Mouse (Mus musculus) large intestine, adult 2 months (tissue): ENCODE data around the gene Rgs3. TPM values are rescaled to one million over a fixed set of nuclear protein-coding genes. Genes with fewer than 3 reads are reported as not detected.

ENCODE experiments used
- DNase-seq: peaks from one replicate; pipeline ENCODE4 v3.0.0-alpha.2; 2012; ENCODE audit warnings: low read depth, low spot score
- WGBS: fragments of 180-500 bp; shearing (Covaris S2); methylation state at CpG from one replicate; pipeline ENCODE4 v1.1.7; 2018; 5-methylcytosine and 5-hydroxymethylcytosine counted together
- polyA plus RNA-seq: library from polyadenylated mRNA; depleted of rRNA; stranded (reverse); fragments of >200 nt; gene quantifications from 2 replicates; pipeline ENCODE4 v1.2.3, GENCODE M21; 2012; rRNA removed

The Rgs3 gene
- polyA plus RNA-seq, 1 experiment = 43.0 TPM

DNA sequence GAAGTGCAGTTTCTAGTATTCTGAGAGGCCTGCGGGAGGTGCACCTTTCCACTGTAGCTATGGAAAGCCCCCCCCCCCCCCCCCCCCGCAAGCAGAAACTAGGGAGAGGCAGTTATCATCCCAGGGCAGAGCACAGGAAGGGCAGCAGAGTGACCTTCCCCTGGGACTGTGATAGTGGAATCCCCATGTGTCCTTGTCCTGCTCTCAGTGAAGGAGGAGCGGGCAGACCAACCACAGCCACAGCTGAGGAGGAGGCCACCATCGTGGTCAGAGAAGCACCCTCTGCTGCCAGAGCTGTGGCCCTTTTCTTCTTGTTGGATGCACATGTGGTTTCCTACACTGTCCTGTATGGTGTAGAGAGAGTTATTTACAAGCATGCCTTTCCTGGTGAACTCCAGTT is 174.3 kb downstream of the Rgs3 start:
- no peak for DNase-seq
- 61% methylated on average over 4 of the region's 4 CpGs for WGBS

DNA sequence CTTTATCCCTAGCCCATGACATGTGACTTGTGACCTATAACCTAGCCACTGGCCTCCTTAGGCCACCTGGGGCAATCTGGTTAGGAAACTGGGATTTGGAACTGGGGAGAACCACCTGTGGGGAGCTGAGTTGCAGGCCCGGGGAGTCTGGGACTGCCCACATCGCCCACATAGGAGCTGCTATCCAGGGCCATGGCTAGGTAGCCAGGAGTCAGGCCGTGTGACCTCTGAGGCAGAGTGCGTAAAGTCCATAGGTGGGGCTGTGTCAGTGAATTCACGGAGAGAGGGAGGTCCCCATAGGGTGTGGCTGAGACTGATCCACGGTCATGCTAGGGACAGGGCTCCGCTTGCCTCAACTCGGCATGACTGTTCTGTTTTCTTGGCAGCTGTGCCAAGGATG is 175.6 kb downstream of the Rgs3 start:
- peak; percentile 16 for DNase-seq
- 45% methylated on average over 8 of the region's 8 CpGs for WGBS

DNA sequence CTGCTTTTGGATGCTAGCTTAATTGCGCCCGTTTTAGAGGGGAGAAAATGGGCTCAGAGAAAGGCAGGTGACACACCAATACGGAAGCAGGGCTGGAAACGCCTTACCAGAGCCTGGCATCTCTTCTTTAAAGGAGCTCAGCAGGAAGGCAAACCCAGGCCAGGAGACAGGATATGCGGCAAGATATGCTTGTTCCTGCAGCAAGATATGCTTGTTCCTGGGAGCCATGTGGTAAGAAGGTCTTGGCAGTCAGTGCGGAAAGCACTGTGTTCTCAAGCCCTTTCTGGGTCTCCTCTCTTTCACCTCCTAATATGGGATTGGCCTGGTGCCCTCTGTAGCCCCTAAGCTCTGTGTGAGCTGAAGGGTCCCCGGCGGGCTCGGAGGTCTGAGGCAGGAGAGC is 176.2 kb downstream of the Rgs3 start:
- 61% methylated on average over 9 of the region's 9 CpGs for WGBS
- no peak for DNase-seq

DNA sequence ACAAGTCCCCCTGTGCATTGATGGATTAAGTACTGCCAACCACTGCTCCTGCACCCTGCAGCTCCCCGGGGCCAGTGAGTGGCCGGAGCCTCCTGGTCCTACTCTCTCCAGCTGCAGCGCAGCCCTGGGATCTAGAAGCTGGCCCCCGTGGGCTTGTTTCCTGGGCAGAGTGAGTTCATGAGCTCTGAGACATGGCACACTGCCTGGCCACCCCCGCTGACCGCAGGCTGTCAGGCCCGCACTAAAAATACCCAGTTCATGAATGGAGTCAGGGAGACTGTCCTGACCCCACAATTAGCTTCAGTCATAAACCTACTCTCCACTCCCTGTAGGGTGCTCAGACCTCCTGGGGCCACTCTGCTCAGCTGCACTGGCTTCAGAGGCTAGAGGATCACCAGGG is 176.8 kb downstream of the Rgs3 start:
- DNase-seq = no peak
- WGBS = 66% methylated on average over 7 of the region's 7 CpGs

DNA sequence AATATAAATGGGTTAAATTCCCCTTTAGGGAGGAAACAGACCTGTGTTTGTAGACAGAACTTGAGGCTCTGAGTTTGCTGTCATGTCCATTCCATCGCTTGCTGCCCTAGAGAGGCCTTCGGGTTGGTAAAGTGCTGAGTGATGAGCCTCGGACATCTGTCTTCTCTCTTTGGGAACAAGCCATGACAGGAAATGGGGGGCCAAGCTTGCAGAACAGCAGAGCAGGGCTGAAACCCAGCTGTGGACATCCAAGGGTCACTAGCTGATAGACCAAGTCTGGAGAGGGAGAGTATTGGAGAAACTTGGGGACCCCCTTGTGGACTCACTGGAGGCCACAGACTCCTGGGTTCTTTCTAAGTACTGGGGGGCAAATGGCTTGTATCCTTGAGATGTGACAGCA is 177.3 kb downstream of the Rgs3 start:
- DNase-seq = no peak
- 84% methylated on average over 3 of the region's 3 CpGs for WGBS

DNA sequence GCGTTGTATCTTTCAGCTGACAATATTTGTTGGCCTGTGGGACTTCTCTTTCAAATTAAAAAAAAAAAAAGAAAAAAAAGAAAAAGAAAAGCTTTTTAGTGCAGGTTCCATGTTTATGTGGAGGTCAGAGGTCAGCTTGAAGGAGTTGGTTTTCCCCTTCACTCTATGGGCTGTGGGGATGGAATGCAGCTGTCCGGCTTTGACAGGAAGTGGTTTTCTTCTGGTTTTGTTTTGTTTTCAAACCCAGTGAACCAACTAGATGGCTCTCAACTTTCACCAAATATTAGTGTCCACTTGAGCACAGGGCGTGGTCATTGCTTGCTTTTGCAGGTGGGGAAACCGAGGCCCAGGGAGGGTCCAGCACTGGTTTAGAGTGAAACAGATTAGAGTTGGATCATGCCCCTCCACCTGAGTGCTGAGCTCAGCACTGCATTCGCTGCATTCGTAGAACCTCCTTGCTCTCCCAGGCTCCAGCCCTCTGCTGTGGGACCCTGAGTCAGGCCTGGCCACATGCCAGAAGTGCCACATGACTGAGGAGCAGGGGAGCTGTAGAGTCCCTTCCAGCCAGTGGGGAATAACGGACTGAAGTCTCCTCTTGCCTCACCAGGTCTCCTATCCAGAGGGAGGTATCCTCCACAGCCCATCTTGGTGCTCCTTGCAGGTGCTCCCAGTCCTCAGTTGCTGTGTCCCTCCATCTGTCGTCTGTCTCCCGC is 178.5 kb downstream of the Rgs3 start:
- no peak for DNase-seq
- WGBS = 51% methylated on average over 9 of the region's 9 CpGs

DNA sequence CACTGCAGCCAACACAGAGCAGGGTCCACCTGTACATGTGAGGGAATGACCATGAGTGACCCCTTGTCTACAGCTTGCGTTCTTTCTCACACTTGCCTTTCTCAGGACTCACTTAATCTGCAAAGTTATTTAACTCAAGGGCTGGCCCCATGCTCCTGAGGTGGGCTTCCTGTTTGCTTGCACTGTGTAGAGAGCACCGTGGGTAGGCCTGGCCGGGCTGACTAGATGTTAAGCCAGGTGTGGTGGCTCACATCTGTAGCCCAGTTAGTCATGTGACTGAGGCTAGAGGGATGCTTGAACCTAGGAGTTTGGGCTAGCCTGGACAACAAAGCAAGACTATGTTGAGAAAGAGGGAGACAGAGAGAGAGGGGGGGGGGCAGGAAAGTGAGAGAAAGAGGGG is 179.3 kb downstream of the Rgs3 start:
- DNase-seq = no peak
- 85% methylated on average over 3 of the region's 3 CpGs for WGBS

DNA sequence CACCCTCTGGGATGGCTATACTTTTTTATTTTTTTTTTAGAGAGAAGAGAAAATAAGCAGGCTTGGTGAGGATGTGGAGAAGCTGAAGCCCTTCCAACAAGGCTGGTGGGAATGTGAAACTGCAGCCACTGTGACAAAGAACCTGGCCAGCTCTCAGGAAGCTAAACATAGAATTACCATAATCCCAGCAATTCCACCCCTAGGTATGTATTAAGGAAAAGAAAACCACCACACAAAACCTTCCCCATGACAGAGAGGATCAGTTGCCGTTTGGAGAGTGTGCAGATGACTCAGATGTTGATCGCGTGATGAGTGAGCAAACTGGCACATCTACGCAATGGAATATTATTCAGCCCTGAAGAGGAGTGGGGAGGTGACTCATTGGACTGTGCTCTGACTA is 179.9 kb downstream of the Rgs3 start:
- no peak for DNase-seq
- 93% methylated on average over 4 of the region's 4 CpGs for WGBS

DNA sequence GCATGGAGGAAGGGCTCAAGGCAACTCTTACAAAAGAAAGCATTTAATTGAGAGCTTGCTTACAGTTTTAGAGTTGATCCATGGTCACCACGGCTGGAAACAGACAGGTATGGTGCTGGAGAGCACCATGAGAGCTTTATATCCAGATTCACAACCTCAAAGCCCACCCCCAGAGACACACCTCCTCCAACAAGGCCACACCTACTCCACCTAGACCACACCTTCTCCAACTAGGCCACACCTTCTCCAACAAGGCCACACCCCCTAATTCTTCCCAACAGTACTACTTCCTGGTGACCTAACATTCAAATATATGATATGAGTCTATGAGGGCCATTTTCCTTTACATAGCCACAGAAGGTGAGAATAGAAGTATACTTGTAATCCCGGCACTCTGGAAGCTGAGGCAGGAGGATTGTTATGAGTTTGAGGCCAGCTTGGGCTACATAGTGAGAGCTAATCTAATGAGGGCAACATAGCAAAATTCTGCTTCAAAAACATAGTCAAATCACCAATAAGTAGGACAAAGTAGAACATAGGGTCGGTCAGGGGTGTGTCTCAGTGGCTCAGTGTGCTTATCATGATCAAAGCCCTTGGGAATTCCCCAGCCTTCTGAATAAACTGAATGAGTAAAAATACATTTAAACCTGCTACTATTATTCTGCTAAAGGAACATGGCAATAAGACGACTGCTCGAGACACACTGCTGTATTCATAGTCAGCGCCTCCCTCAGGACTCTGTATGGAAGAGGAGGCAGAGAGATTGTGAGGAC is 180.8 kb downstream of the Rgs3 start:
- DNase-seq = no peak
- 57% methylated on average over 6 of the region's 6 CpGs for WGBS

DNA sequence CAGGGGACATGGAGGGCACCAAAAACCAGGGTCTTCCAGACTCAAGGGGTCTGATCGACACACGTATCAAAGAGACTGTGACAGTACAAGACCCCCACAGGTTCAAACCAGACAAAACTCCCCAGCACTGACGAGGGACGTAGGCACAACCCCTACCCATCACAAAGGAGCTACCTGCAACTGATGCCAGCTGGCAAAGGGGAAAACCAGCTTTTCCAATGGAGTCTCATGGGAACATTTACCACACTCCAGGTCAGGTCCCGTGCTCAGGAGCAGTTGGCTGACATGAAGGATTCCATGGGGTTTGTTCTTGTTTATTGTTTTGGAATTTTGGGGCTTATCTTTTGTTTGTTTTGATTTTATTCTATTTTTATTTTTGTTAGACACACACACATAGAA is 181.4 kb downstream of the Rgs3 start:
- WGBS = 81% methylated on average over 5 of the region's 5 CpGs
- DNase-seq = no peak

DNA sequence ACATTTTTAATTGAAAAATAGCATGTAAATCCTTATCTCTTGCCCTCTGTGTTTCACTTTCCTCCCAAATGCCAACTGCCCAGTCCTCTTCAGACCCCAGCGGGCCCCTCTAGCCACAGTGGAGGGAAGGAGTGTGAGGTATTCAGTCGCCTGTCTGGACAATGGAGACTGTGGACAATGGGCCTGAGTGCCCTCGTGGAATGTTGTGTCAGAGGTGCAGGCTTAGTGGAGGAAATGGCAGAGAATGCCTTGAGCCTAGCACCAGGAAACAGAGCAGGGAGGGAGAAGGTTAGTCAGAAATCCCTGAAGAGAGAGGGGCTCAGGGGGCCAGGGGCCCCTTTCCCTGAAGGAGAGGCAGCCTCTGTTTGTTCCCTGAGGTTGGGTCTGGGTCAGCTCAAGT is 182.0 kb downstream of the Rgs3 start:
- WGBS = 69% methylated on average over 3 of the region's 3 CpGs
- DNase-seq = no peak

DNA sequence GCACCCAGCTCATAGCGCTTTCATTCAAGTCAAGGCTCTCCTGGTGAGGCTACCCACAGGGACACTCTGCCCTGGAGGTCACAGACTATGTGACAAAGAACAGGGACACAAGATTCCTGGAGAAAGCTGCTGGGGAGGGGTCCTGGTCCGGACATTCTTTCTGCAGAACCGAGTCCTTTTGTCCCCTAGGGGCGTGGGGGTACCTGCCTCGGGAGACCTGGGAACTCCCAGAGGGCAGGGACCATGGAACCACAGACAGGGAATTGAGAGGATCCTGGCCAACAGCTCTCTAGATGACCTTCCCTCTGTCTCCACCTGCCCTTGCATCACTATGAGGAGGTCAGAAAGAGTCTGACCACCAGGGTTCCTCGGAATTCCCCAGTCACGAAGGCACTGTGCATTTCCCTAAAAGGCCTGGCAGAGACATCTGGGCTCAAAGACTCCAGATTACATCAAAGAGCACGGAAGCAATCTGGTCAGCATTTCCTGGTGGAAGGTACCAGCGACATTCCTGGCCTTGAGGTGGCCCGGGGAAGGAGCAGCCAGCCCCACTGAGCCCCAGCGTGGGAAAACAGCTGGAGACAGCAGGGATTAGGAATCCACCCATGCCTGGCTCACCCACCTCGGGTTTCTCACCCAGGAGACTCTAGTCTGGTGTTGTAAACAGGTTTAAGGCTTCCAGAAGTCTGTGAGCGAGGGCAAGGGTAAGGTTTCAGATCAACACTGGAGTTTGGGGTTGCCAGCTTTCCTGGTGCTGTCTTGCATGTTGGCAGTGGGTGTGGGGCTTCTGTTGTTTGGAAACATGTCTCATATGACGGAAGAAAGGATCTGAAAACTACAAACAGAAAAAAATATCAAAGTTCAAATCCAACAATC is 183.5 kb downstream of the Rgs3 start:
- no peak for DNase-seq
- WGBS = 45% methylated on average over 14 of the region's 14 CpGs

DNA sequence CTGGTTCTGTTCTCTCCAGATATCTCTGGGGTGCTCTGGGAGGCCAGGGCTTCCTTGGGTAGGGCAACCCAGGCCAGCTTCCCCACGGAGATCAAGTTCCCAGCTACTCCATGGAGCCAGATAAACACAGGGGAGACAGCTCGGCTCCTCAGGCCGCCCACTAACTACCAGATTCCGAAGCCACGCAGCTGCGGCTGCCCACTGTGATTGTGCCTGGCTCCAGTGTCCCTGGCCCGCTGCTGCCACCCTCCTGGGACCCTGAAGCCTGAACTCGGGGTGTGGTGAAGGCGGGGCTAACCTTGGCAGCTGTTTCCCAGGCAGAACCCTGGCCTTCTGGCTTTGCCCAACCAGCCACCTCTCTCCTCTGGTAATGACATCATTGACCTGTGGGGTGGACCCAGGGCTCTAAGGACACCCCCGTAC is 184.9 kb downstream of the Rgs3 start:
- WGBS = 39% methylated on average over 10 of the region's 10 CpGs
- DNase-seq = no peak

DNA sequence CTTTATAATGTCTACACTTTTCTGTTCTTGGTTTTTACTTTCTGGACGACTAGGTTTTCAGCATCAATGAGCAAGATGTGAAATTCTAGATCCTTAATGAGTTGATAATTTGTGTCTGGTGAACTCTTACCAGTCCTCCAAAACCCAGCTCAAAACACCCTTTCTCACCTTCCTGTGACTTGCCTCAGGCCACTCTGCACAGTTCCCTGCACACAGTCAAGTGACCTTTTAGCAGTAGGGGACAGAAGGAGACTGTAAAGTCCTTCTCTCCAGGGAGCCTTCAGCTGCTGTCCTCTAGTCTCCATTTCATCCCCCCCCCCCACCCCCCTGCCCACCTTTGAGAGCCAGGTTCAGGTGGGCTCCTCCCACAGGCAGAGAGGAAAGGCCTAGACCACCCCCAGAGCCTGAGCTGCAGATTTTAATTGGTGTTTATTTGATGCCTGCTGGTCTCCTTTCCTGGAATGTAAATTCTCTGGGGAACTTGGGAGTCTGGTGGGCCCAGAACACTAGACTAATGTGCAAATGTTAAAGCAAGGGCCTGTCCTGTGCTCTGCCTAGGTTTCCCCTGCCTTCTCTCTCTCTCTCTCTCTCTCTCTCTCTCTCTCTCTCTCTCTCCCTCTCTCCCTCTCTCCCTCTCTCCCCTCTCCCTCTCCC is 185.5 kb downstream of the Rgs3 start:
- DNase-seq = no peak
- WGBS = 73% methylated on average over 1 of the region's 1 CpGs

Other genes with a start within 250 kb of the Rgs3 start
- 16.7 and 24.6 TPM in 2 replicates for gene Fkbp15, start 199.3 kb upstream of the Rgs3 start, polyA plus RNA-seq
- 68.2 and 69.2 TPM in 2 replicates for gene Slc31a1, start 199.1 kb upstream of the Rgs3 start, polyA plus RNA-seq
- 25.2 and 28.3 TPM in 2 replicates for gene Cdc26, start 151.2 kb upstream of the Rgs3 start, polyA plus RNA-seq
- gene Prpf4, start 151.1 kb upstream of the Rgs3 start, polyA plus RNA-seq = 10.4 and 11.3 TPM in 2 replicates
- 0.89 and 2.1 TPM in 2 replicates for gene Rnf183, start 124.6 kb upstream of the Rgs3 start, polyA plus RNA-seq
- 1.7 and 1.9 TPM in 2 replicates for gene Wdr31, start 89.0 kb upstream of the Rgs3 start, polyA plus RNA-seq
- gene Bspry, start 79.8 kb upstream of the Rgs3 start, polyA plus RNA-seq = 85.8 and 103 TPM in 2 replicates
- gene Hdhd3, start 56.4 kb upstream of the Rgs3 start, polyA plus RNA-seq = 97.6 and 124 TPM in 2 replicates
- gene Alad, start 39.9 kb upstream of the Rgs3 start, polyA plus RNA-seq = 135 and 144 TPM in 2 replicates
- gene Pole3, start 34.8 kb upstream of the Rgs3 start, polyA plus RNA-seq = 19.5 and 20.9 TPM in 2 replicates
- gene 4933430I17Rik, start 34.5 kb upstream of the Rgs3 start, polyA plus RNA-seq = 0.10 and 0.16 TPM in 2 replicates